Mouse (Mus musculus) C2C12 (cell line): Measurements from ENCODE around the gene Ndufv3. TPM values are rescaled to one million over a fixed set of nuclear protein-coding genes. Genes with fewer than 3 reads are reported as not detected.

Experiments
- H3K27me3 ChIP-seq: one replicate; pipeline ENCODE4 v1.6.1; 2011; ENCODE audit not compliant: control insufficient read depth, insufficient read depth, insufficient read length
- H3K36me3 ChIP-seq: one replicate; pipeline ENCODE4 v1.6.1; 2011; ENCODE audit not compliant: control insufficient read depth, insufficient read depth
- H3K4me3 ChIP-seq: one replicate; pipeline ENCODE4 v1.5.1; 2011; ENCODE audit warnings: mild to moderate bottlenecking, control low read depth; ENCODE audit not compliant: poor library complexity, insufficient read depth, severe bottlenecking
- H3K79me2 ChIP-seq: one replicate; pipeline ENCODE4 v1.6.1; 2011; ENCODE audit not compliant: control insufficient read depth, insufficient read depth
- H3K79me3 ChIP-seq: one replicate; pipeline ENCODE4 v1.6.1; 2011; ENCODE audit warnings: low read depth, control low read depth
- H3ac ChIP-seq: one replicate; pipeline ENCODE3; 2011; ENCODE audit warnings: low read depth; ENCODE audit not compliant: control insufficient read depth, insufficient read length
- CEBPB ChIP-seq: IDR thresholded peaks from one replicate; pipeline ENCODE4 v1.6.1; 2011; ENCODE audit warnings: low read depth, mild to moderate bottlenecking, control low read depth, moderate library complexity
- CTCF ChIP-seq: IDR thresholded peaks from one replicate; pipeline ENCODE4 v1.5.1; 2011; ENCODE audit not compliant: control insufficient read depth, insufficient read depth, insufficient read length
- FOSL1 ChIP-seq: IDR thresholded peaks from one replicate; pipeline ENCODE4 v1.8.0; 2011; ENCODE audit warnings: mild to moderate bottlenecking, low read length; ENCODE audit not compliant: poor library complexity, insufficient read depth, severe bottlenecking
- MAX ChIP-seq: IDR thresholded peaks from one replicate; pipeline ENCODE4 v1.6.1; 2011; ENCODE audit warnings: mild to moderate bottlenecking, control low read depth
- MYOD1 ChIP-seq: IDR thresholded peaks from one replicate; pipeline ENCODE4 v1.6.1; 2011; ENCODE audit warnings: low read depth; ENCODE audit not compliant: control insufficient read depth, insufficient read length
- MYOG ChIP-seq: IDR thresholded peaks from one replicate; pipeline ENCODE4 v1.6.1; 2011; ENCODE audit not compliant: control insufficient read depth, insufficient read length; ENCODE audit errors: extremely low read depth
- USF1 ChIP-seq: IDR thresholded peaks from one replicate; pipeline ENCODE4 v1.6.1; 2011; ENCODE audit warnings: low read depth, mild to moderate bottlenecking, control low read depth, moderate library complexity
- polyA plus RNA-seq: library from polyadenylated mRNA; unstranded; fragments of >200 nt; fragmentation: generic; extraction: Trizol; gene quantifications from one replicate; pipeline ENCODE4 v1.2.1, GENCODE M21; 2012; ENCODE audit warnings: missing spikeins

Ndufv3 gene
- polyA plus RNA-seq, 1 experiment, result 178 TPM

- no peaks in the 10 kb centered on the region for H3K27me3 ChIP-seq
- TF ChIP-seq USF1 (no peak), CEBPB (no peak), FOSL1 (no peak), CTCF (no peak), MAX (no peak), MYOG (no peak), MYOD1 (no peak)
- no peak overlapping the region for H3ac ChIP-seq
- no peak overlapping the region for H3K4me3 ChIP-seq
- peaks cover 26% of the 10 kb centered on the region for H3K79me3 ChIP-seq
- H3K79me2 ChIP-seq, result peaks cover 50% of the 10 kb centered on the region
- H3K36me3 ChIP-seq, result peaks cover 81% of the 10 kb centered on the region
Measured at GRCm38 (mm10) chr17:31505013-31505412, 14.9 kb upstream of the Ndufv3 start.

- no peak overlapping the region for H3ac ChIP-seq
- peaks cover 38% of the 10 kb centered on the region for H3K79me3 ChIP-seq
- no peak for TF ChIP-seq USF1
- no peak for TF ChIP-seq CEBPB
- no peak overlapping the region for H3K4me3 ChIP-seq
- peaks cover 63% of the 10 kb centered on the region for H3K79me2 ChIP-seq
- H3K27me3 ChIP-seq, result no peaks in the 10 kb centered on the region
- H3K36me3 ChIP-seq, result peaks cover 77% of the 10 kb centered on the region
Measured at GRCm38 (mm10) chr17:31506282-31506681, 13.6 kb upstream of the Ndufv3 start.

- Histone ChIP-seq H3K27me3 (no peaks in the 10 kb centered on the region), H3K4me3 (peak overlapping the region; percentile 84), H3K36me3 (peaks cover 41% of the 10 kb centered on the region), H3K79me2 (peaks cover 54% of the 10 kb centered on the region), H3ac (no peak overlapping the region), H3K79me3 (peaks cover 39% of the 10 kb centered on the region)
- TF ChIP-seq MYOG, result no peak
- no peak for TF ChIP-seq FOSL1
- TF ChIP-seq USF1, result no peak
- no peak for TF ChIP-seq CEBPB
- TF ChIP-seq CTCF, result no peak
- no peak for TF ChIP-seq MYOD1
- no peak for TF ChIP-seq MAX
Measured at GRCm38 (mm10) chr17:31510944-31511343, 9.0 kb upstream of the Ndufv3 start.

- peak overlapping the region; percentile 84 for H3K4me3 ChIP-seq
- peaks cover 49% of the 10 kb centered on the region for H3K79me2 ChIP-seq
- peak overlapping the region; percentile 91 for H3ac ChIP-seq
- H3K79me3 ChIP-seq, result peaks cover 35% of the 10 kb centered on the region
- H3K36me3 ChIP-seq, result peaks cover 32% of the 10 kb centered on the region
- H3K27me3 ChIP-seq, result no peaks in the 10 kb centered on the region
- no peak for TF ChIP-seq MYOG
- no peak for TF ChIP-seq MYOD1
- TF ChIP-seq CTCF, result no peak
- TF ChIP-seq FOSL1, result no peak
- no peak for TF ChIP-seq CEBPB
- peak; percentile 83 for TF ChIP-seq USF1
- peak; percentile 97 for TF ChIP-seq MAX
Measured at GRCm38 (mm10) chr17:31511792-31512495, 8.0 kb upstream of the Ndufv3 start.

GRCm38 (mm10) chr17:31512593-31512992 lies 7.3 kb upstream of the Ndufv3 start:
- TF ChIP-seq FOSL1 (no peak), MYOG (no peak), CEBPB (no peak), CTCF (no peak), MAX (no peak), USF1 (no peak), MYOD1 (no peak)
- H3K79me2 ChIP-seq, result peaks cover 44% of the 10 kb centered on the region
- H3K4me3 ChIP-seq, result peak overlapping the region; percentile 84
- peaks cover 29% of the 10 kb centered on the region for H3K36me3 ChIP-seq
- H3K27me3 ChIP-seq, result no peaks in the 10 kb centered on the region
- H3ac ChIP-seq, result peak overlapping the region; percentile 91
- H3K79me3 ChIP-seq, result peaks cover 28% of the 10 kb centered on the region

GRCm38 (mm10) chr17:31514696-31515095 lies 5.2 kb upstream of the Ndufv3 start:
- TF ChIP-seq CEBPB (no peak), FOSL1 (no peak), CTCF (no peak), MYOD1 (no peak), MAX (no peak), MYOG (no peak)

More at GRCm38 (mm10) chr17:31514696-31515095, 5.2 kb upstream of the Ndufv3 start:
- Histone ChIP-seq H3K27me3 (no peaks in the 10 kb centered on the region), H3K79me2 (peaks cover 23% of the 10 kb centered on the region), H3K79me3 (peaks cover 20% of the 10 kb centered on the region), H3K36me3 (peaks cover 10% of the 10 kb centered on the region), H3ac (no peak overlapping the region), H3K4me3 (no peak overlapping the region)
